Mouse (Mus musculus): ENCODE measurements around the gene Bola3. TPM values are rescaled to one million over a fixed set of nuclear protein-coding genes. Genes with fewer than 3 reads are reported as not detected.

Bola3 gene
- polyA plus RNA-seq, 1 experiment from 2014 or later, result 102 TPM

DNA sequence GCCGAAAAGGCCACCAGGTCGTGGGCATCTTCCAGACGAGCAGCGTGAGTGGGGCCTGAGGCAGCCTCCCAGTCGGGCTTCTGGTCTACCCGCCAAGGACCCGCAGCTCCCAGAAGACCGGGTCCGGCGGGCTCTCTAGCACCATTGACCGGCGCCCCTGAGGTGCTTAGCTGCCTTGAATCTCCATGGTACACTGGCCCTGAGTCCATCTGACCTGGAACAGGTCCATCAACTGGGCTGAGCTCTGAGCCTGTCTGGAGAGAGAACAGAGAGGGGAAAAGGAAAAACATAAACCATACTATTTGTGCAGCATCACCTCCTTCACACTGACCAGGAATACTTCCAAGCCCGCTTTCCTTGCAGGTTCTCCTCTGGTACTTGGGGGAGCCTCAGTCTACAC lies 55.6 kb downstream of the Bola3 start:
- WGBS, result 96% methylated on average over 13 of the region's 13 CpGs

GRCm38 (mm10) chr6:83405511-83406064 lies 56.6 kb downstream of the Bola3 start:
- no peak overlapping the region for H3K4me3 ChIP-seq
- H3K4me2 ChIP-seq (replicated peaks), result no peak overlapping the region
- 87% methylated on average over 7 of the region's 7 CpGs for WGBS
- H3K36me3 ChIP-seq, result peaks cover 55% of the 10 kb centered on the region
- H3K4me1 ChIP-seq, result peaks cover 9% of the 10 kb centered on the region
- H3K9me3 ChIP-seq, result no peaks in the 10 kb centered on the region
- H3K27ac ChIP-seq (replicated peaks), result no peak overlapping the region
- ATAC-seq (ENCODE audit: low FRiP score, low read depth), result no peak
- no peak overlapping the region for H3K9ac ChIP-seq (replicated peaks)
- H3K27me3 ChIP-seq, result no peaks in the 10 kb centered on the region

More for the DNA sequence above, 55.6 kb downstream of the Bola3 start:
- H3K4me1 ChIP-seq, result no peaks in the 10 kb centered on the region
- H3K9me3 ChIP-seq, result no peaks in the 10 kb centered on the region
- ATAC-seq (ENCODE audit: low FRiP score, low read depth), result no peak
- H3K4me2 ChIP-seq (replicated peaks), result no peak overlapping the region
- no peak overlapping the region for H3K27ac ChIP-seq (replicated peaks)
- no peak overlapping the region for H3K4me3 ChIP-seq
- no peaks in the 10 kb centered on the region for H3K27me3 ChIP-seq
- no peak overlapping the region for H3K9ac ChIP-seq (replicated peaks)
- peaks cover 64% of the 10 kb centered on the region for H3K36me3 ChIP-seq

GRCm38 (mm10) chr6:83408510-83408909 lies 59.6 kb downstream of the Bola3 start:
- no peak for ATAC-seq (ENCODE audit: low FRiP score, low read depth)
- H3K36me3 ChIP-seq, result peaks cover 26% of the 10 kb centered on the region
- 94% methylated on average over 9 of the region's 9 CpGs for WGBS

More at GRCm38 (mm10) chr6:83408510-83408909, 59.6 kb downstream of the Bola3 start:
- H3K9me3 ChIP-seq, result no peaks in the 10 kb centered on the region
- no peak overlapping the region for H3K9ac ChIP-seq (replicated peaks)
- H3K27ac ChIP-seq (replicated peaks), result no peak overlapping the region
- H3K4me1 ChIP-seq, result peaks cover 38% of the 10 kb centered on the region
- no peak overlapping the region for H3K4me3 ChIP-seq
- no peak overlapping the region for H3K4me2 ChIP-seq (replicated peaks)
- no peaks in the 10 kb centered on the region for H3K27me3 ChIP-seq

Small RNAs within 50 kb of the gene (microRNA-seq; reads per million reads assigned to microRNA genes)
- gene Mir6374, result not detected

Other genes starting within 250 kb of the Bola3 start
- gene Ccdc142, start 247.5 kb upstream of the Bola3 start, polyA plus RNA-seq (2016; fragmentation: Nextera tagmentation; extraction: Ambion mirVana), result 4.7 and 5.0 TPM in 2 replicates
- gene Gm42688, start 247.5 kb upstream of the Bola3 start, polyA plus RNA-seq (2016; fragmentation: Nextera tagmentation; extraction: Ambion mirVana), result 3.9 and 4.3 TPM in 2 replicates
- 122 and 129 TPM in 2 replicates for gene Mrpl53, start 240.1 kb upstream of the Bola3 start, polyA plus RNA-seq (2016; fragmentation: Nextera tagmentation; extraction: Ambion mirVana)
- 34.9 and 42.6 TPM in 2 replicates for gene Mogs, start 233.7 kb upstream of the Bola3 start, polyA plus RNA-seq (2016; fragmentation: Nextera tagmentation; extraction: Ambion mirVana)
- 210 and 223 TPM in 2 replicates for gene Wbp1, start 227.6 kb upstream of the Bola3 start, polyA plus RNA-seq (2016; fragmentation: Nextera tagmentation; extraction: Ambion mirVana)
- 18.4 and 19.4 TPM in 2 replicates for gene Ino80b, start 223.7 kb upstream of the Bola3 start, polyA plus RNA-seq (2016; fragmentation: Nextera tagmentation; extraction: Ambion mirVana)
- 31.9 and 39.5 TPM in 2 replicates for gene Rtkn, start 213.7 kb upstream of the Bola3 start, polyA plus RNA-seq (2016; fragmentation: Nextera tagmentation; extraction: Ambion mirVana)
- gene Wdr54, start 192.8 kb upstream of the Bola3 start, polyA plus RNA-seq (2016; fragmentation: Nextera tagmentation; extraction: Ambion mirVana), result 11.2 and 13.3 TPM in 2 replicates
- 2.6 and 2.7 TPM in 2 replicates for gene 1700003E16Rik, start 192.7 kb upstream of the Bola3 start, polyA plus RNA-seq (2016; fragmentation: Nextera tagmentation; extraction: Ambion mirVana)
- gene Dctn1, start 183.2 kb upstream of the Bola3 start, polyA plus RNA-seq (2016; fragmentation: Nextera tagmentation; extraction: Ambion mirVana), result 148 and 156 TPM in 2 replicates
- gene Slc4a5, start 129.3 kb upstream of the Bola3 start, polyA plus RNA-seq (2016; fragmentation: Nextera tagmentation; extraction: Ambion mirVana), result 0.52 and 0.62 TPM in 2 replicates
- 33.0 and 37.3 TPM in 2 replicates for gene Mthfd2, start 23.2 kb upstream of the Bola3 start, polyA plus RNA-seq (2016; fragmentation: Nextera tagmentation; extraction: Ambion mirVana)
- 56.6 and 58.0 TPM in 2 replicates for gene Mob1a, start 23.1 kb upstream of the Bola3 start, polyA plus RNA-seq (2016; fragmentation: Nextera tagmentation; extraction: Ambion mirVana)
- gene Tet3, start 109.9 kb downstream of the Bola3 start, polyA plus RNA-seq (2016; fragmentation: Nextera tagmentation; extraction: Ambion mirVana), result 65.0 and 70.2 TPM in 2 replicates
- gene Dguok, start 157.8 kb downstream of the Bola3 start, polyA plus RNA-seq (2016; fragmentation: Nextera tagmentation; extraction: Ambion mirVana), result 57.3 and 62.6 TPM in 2 replicates
- gene Actg2, start 187.1 kb downstream of the Bola3 start, polyA plus RNA-seq (2016; fragmentation: Nextera tagmentation; extraction: Ambion mirVana), result 6.2 TPM in 2 replicates
- 31.6 and 31.9 TPM in 2 replicates for gene Stambp, start 223.6 kb downstream of the Bola3 start, polyA plus RNA-seq (2016; fragmentation: Nextera tagmentation; extraction: Ambion mirVana)